Mouse (Mus musculus): Measurements from ENCODE around the gene Alad. TPM values are rescaled to one million over a fixed set of nuclear protein-coding genes. Genes with fewer than 3 reads are reported as not detected.
"Not testable (repeated sequence)": the region's sequence is repeated elsewhere in the genome, so short reads cannot be mapped to it uniquely, and the experiment has no call there.

The Alad gene
- polyA plus RNA-seq, 2 experiments, result 57.3 to 90.2 TPM

DNA sequence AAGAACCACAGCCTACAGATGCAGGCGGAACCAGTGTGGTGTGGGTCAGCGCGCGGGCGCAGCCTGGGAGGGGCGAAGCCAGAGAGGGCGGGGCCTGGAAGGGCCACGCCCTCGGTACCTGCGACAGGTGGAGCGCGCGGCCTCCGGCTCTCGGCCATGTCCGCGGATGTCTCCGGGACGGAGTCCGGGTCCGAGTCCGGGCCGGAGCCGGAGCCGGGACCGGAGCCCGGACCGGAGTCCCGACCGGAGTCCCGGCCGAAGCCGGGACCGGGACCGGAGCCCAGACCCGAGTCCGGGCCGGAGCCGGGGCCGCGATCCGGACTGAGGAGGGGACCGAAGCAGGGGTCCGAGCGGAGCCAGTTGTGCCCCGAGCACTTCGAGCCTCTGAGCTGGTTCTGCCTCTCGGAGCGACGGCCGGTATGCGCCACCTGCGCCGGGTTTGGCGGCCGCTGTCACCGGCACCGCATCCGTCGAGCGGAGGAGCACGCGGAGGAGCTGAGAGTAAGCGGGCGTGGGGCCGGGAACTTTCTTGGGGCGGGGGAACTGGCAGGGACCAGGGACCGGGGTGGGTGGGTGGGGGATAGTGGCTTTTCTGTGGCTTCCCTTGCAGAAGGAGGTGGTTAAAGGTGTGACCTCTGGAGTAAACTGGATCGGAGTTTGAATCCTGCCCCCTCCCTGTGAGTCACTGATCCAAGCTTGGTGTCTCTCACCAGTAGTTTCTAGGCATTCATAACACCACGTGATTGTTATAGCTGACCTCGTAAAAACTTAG, 39.6 kb downstream of the Alad start, which contains the start of gene Bspry:
TSS of gene Bspry (plus strand) at position 117 of the 772 bp plus-strand sequence.
- Histone ChIP-seq H3K4me2 (replicated peaks; ENCODE audit: low read depth, low read length, severe bottlenecking) (peak within 1 kb of the TSS; percentile 93), H3K9me3 (ENCODE audit: control insufficient read depth, low read length) (no peaks in the 10 kb centered on the region), H3K4me3 (replicated peaks; ENCODE audit: low read length) (peak within 1 kb of the TSS; percentile 44), H3K27ac (replicated peaks; ENCODE audit: low read depth, low read length) (no peak within 1 kb of the TSS), H3K27me3 (ENCODE audit: control insufficient read depth, insufficient read depth, low read length) (peaks cover 17% of the 10 kb centered on the region; the same call in 1 of the 2 replicates), H3K4me1 (ENCODE audit: control insufficient read depth, insufficient read depth, low read length) (peaks cover 6% of the 10 kb centered on the region; the same call in 1 of the 2 replicates), H3K9ac (ENCODE audit: low read depth, low read length, severe bottlenecking) (0 out of 2 replicates have a peak within 1 kb of the TSS, but pooled peaks have one; percentile 25), H3K36me3 (ENCODE audit: control insufficient read depth, insufficient read depth, low read length) (no peaks in the 10 kb centered on the region)
- 1% methylated on average over 42 of the region's 71 CpGs for WGBS
- ATAC-seq (ENCODE audit: low FRiP score, low read depth) (peak; percentile 76), DNase-seq (ENCODE audit: low spot score) (no peak)
- no peak for TF ChIP-seq POLR2A (IDR thresholded peaks at IDR 0.05; ENCODE audit: borderline replicate concordance, extremely low read depth, insufficient read depth, insufficient read length)

DNA sequence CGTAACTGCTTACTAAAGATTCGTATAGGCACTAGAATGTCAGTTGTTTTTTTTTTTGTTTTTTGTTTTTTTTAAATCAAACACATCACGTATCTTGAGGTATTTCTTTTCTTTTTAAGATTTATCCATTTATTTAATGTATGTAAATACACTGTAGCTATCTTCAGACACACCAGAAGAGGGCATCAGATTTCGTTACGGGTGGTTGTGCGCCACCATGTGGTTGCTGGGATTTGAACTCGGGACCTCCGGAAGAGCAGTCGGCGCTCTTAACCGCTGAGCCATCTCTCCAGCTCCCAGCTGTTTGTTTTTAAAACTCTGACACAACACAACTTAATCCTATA, 40.2 kb downstream of the Alad start:
- WGBS, result 14% methylated on average over 11 of the region's 11 CpGs
- DNase-seq (ENCODE audit: low spot score); H3K9me3 ChIP-seq (ENCODE audit: control insufficient read depth, low read length); ATAC-seq (ENCODE audit: low FRiP score, low read depth); H3K27ac ChIP-seq (replicated peaks; ENCODE audit: low read depth, low read length); H3K9ac ChIP-seq (ENCODE audit: low read depth, low read length, severe bottlenecking); H3K36me3 ChIP-seq (ENCODE audit: control insufficient read depth, insufficient read depth, low read length); H3K4me1 ChIP-seq (ENCODE audit: control insufficient read depth, insufficient read depth, low read length): not testable (repeated sequence)
- Histone ChIP-seq H3K27me3 (ENCODE audit: control insufficient read depth, insufficient read depth, low read length) (peaks cover 17% of the 10 kb centered on the region; the same call in 1 of the 2 replicates), H3K4me2 (replicated peaks; ENCODE audit: low read depth, low read length, severe bottlenecking) (peak overlapping the region; percentile 93), H3K4me3 (replicated peaks; ENCODE audit: low read length) (peak overlapping the region; percentile 44)

DNA sequence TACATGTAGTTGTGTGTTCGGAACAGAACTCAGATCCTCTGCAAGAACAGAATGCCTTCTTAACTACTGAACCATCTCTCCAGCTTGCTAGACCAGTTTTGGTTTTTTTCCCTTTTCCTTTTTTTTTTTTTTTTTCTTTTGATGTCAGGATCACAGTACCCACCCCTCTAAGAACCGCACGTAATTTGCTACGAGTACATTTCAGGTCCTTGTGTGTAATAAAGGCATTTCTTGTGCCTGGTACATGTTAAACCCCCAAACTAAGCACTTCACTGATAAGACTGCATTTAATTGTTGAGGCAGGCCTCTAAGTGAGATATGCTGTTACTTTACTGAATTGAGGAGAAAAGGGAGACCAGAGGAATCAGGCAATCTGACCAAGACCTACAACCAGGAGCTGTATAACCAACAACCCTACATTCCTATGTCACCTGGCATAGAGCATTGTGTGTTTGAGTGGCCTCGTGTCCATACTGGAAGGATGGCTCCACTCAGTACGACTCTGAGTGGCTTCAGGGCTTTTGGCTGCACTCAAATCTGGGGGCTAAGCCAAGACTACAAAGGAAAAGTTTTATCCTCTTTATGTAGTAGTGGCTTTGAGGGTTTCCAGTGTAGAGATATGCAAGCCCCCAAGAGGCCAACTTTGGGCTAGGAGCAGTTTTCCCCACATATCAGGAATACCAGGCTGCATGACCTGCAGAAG, 42.0 kb downstream of the Alad start:
- H3K36me3 ChIP-seq (ENCODE audit: control insufficient read depth, insufficient read depth, low read length), result no peaks in the 10 kb centered on the region
- no peak for DNase-seq (ENCODE audit: low spot score)
- WGBS, result 72% methylated on average over 6 of the region's 6 CpGs
- peaks cover 17% of the 10 kb centered on the region; the same call in 1 of the 2 replicates for H3K27me3 ChIP-seq (ENCODE audit: control insufficient read depth, insufficient read depth, low read length)
- peaks cover 6% of the 10 kb centered on the region; the same call in 1 of the 2 replicates for H3K4me1 ChIP-seq (ENCODE audit: control insufficient read depth, insufficient read depth, low read length)
- TF ChIP-seq POLR2A (IDR thresholded peaks at IDR 0.05; ENCODE audit: borderline replicate concordance, extremely low read depth, insufficient read depth, insufficient read length), result no peak
- no peak overlapping the region for H3K27ac ChIP-seq (replicated peaks; ENCODE audit: low read depth, low read length)
- H3K4me3 ChIP-seq (replicated peaks; ENCODE audit: low read length), result no peak overlapping the region
- ATAC-seq (ENCODE audit: low FRiP score, low read depth), result no peak
- no peak overlapping the region for H3K9ac ChIP-seq (ENCODE audit: low read depth, low read length, severe bottlenecking)
- H3K4me2 ChIP-seq (replicated peaks; ENCODE audit: low read depth, low read length, severe bottlenecking), result no peak overlapping the region
- H3K9me3 ChIP-seq (ENCODE audit: control insufficient read depth, low read length), result no peaks in the 10 kb centered on the region

DNA sequence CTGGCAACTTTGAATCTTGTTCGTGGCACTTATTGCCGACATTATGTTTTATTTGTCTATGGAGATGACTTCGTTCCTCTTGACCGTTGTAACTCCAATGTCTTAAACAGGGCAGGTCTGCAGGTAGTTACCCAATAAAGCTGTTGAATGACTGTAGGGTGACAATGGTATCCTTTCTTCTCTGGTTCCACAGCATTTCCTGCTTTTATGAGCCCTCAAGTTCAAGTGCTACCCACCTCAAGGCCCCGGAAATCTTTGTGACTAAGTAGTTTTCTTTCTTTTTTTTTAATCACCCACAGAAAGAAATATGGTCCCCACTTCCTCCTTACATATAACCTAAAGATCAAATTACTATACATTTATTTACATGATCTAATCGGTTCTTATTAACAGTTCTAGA, 43.9 kb downstream of the Alad start:
- Histone ChIP-seq H3K9ac (ENCODE audit: low read depth, low read length, severe bottlenecking) (no peak overlapping the region), H3K9me3 (ENCODE audit: control insufficient read depth, low read length) (no peaks in the 10 kb centered on the region), H3K36me3 (ENCODE audit: control insufficient read depth, insufficient read depth, low read length) (no peaks in the 10 kb centered on the region), H3K4me3 (replicated peaks; ENCODE audit: low read length) (no peak overlapping the region), H3K4me2 (replicated peaks; ENCODE audit: low read depth, low read length, severe bottlenecking) (no peak overlapping the region), H3K27ac (replicated peaks; ENCODE audit: low read depth, low read length) (no peak overlapping the region), H3K4me1 (ENCODE audit: control insufficient read depth, insufficient read depth, low read length) (peaks cover 4% of the 10 kb centered on the region; the same call in 1 of the 2 replicates), H3K27me3 (ENCODE audit: control insufficient read depth, insufficient read depth, low read length) (peaks cover 10% of the 10 kb centered on the region; the same call in 1 of the 2 replicates)
- TF ChIP-seq POLR2A (IDR thresholded peaks at IDR 0.05; ENCODE audit: borderline replicate concordance, extremely low read depth, insufficient read depth, insufficient read length), result no peak
- WGBS, result 84% methylated on average over 6 of the region's 6 CpGs
- DNase-seq (ENCODE audit: low spot score), result no peak
- no peak for ATAC-seq (ENCODE audit: low FRiP score, low read depth)

DNA sequence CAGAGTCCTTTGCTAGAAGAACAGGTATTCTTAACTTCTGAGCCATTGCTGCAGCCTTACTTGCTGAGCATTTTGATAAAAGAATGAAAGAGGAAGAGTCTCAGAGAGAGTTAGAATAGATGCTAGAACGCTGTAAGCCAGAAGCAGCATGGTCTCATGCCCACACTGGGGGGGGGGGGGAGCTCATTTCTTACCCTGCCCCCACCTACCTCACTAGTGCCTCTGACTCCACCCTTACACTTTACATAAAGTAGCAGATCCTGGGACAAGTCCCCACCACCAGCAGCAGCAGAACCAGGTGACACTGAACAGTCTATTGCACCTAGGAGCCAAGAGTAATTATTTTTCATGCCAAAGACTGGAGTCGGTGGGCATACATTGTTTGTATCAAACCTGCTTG, 44.6 kb downstream of the Alad start:
- H3K27me3 ChIP-seq (ENCODE audit: control insufficient read depth, insufficient read depth, low read length), result peaks cover 10% of the 10 kb centered on the region; the same call in 1 of the 2 replicates
- no peak overlapping the region for H3K4me3 ChIP-seq (replicated peaks; ENCODE audit: low read length)
- no peak for TF ChIP-seq POLR2A (IDR thresholded peaks at IDR 0.05; ENCODE audit: borderline replicate concordance, extremely low read depth, insufficient read depth, insufficient read length)
- no peaks in the 10 kb centered on the region for H3K36me3 ChIP-seq (ENCODE audit: control insufficient read depth, insufficient read depth, low read length)
- ATAC-seq (ENCODE audit: low FRiP score, low read depth) (no peak), DNase-seq (ENCODE audit: low spot score) (no peak)
- H3K27ac ChIP-seq (replicated peaks; ENCODE audit: low read depth, low read length), result no peak overlapping the region
- H3K9ac ChIP-seq (ENCODE audit: low read depth, low read length, severe bottlenecking), result no peak overlapping the region
- WGBS, result 85% methylated on average over 2 of the region's 2 CpGs
- no peak overlapping the region for H3K4me2 ChIP-seq (replicated peaks; ENCODE audit: low read depth, low read length, severe bottlenecking)
- H3K4me1 ChIP-seq (ENCODE audit: control insufficient read depth, insufficient read depth, low read length), result peaks cover 4% of the 10 kb centered on the region; the same call in 1 of the 2 replicates
- no peaks in the 10 kb centered on the region for H3K9me3 ChIP-seq (ENCODE audit: control insufficient read depth, low read length)
